Mouse (Mus musculus): ENCODE measurements at regions not wholly inside any gene's neighbourhood (a gene's known extent, or its start where the extent isn't known, plus 50 kb on each side); places are given as distances from the start of the nearest gene placed in this dataset.
A peak's percentile ranks its signal among the peaks of the same experiment; 100 is the strongest.
"Not testable (repeated sequence)": the region's sequence is repeated elsewhere in the genome, so short reads cannot be mapped to it uniquely, and the experiment has no call there.

GRCm38 (mm10) chr10:85731163-85731562 is 98.1 kb upstream of the Pwp1 start:
- DNase-seq (ENCODE audit: low spot score in 2 of 2); intact Hi-C loops (cut with DNase I): not testable (repeated sequence)

DNA sequence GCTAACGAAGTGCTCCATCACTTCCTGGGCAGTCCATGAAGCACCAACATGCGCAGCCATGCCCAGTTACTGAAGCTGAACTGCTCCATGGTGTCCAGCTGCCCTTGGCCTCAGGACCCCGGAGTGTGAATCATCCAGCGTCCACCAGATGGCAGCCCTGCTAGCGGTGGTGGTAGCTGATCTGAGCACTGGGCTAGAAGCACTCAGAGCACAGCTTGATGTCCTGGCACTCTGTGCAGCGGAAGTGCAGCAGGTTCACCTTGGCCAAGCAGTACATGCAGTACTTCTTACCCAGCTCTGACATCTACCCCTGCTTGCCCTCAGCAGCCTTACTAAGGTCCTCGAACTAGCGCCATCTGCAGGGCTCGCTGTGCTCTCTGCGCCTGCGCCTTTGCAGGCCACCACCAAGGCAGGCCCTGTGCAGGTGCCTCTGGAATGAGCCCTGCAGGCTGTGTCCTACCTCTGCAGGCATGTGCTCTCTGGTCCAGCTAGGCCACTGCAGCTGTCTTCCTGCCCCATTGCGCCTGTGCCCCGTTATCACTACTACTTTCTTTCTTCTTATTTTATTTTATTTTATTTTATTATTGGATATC is 97.4 kb upstream of the Pwp1 start:
- intact Hi-C loops (cut with DNase I); DNase-seq (ENCODE audit: low spot score in 2 of 2): not testable (repeated sequence)

DNA sequence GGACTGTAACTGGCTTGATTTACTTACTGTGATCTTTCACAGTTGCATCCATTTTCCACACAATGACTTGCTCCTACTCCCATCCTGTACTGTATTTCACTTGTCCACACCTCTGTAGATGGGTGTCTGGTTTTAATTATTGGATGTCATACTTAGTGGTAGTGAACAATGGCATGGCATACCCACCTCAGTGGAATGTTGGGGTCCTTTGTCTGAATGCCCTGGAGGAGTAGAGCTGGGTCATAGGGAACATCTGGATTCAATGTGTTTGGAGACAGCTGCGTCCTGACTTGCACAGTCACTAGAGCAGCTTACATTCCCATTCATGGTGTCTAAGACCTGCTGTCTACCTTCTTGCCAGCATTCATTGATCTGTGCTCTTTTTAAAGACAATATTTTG is 91.5 kb upstream of the Pwp1 start:
- DNase-seq (ENCODE audit: low spot score in 2 of 2): no peak
- intact Hi-C loops (cut with DNase I): no loop called here

DNA sequence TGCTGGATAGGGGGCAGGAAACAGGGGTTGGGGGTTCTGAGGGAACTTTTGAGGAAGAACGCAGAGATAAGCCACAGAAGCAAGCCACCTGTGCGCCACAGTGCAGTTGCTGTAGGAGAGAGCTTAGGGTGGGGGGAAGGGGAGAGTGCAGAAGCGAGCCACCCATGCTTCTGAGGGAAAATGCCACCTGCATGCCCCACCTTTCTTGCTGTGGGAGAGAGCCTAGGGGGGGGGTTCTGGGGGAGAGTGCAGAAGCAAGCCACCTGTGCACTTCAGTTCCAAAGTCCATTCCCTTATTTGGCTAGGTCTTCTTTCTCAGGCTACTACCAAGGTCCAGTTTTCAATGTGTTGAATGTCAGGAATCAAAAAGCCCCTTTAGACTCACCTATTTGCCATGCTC is 90.3 kb upstream of the Pwp1 start:
- intact Hi-C loops (cut with DNase I): no loop called here
- DNase-seq (ENCODE audit: low spot score in 2 of 2): no peak

DNA sequence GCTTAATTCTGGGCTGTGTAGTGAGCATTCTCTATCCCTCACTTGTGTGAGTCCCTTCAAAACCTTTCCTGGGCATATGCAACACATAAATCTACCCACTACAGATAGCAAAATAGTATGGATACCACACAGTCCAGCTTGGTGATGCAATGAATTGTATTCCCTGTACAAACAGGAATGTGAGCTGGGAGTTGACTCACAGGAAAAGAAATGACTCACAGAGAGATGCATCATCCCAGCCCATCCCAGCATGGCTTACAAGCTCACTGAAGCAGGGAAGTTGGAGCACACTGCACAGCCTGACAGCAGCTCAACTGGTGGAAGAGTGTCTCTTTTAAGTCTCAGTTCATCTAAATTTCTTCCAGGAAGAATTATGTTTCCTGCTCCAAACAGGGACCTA is 89.7 kb upstream of the Pwp1 start:
- intact Hi-C loops (cut with DNase I): not testable (repeated sequence)
- peak; percentile 10 to 25 for DNase-seq (ENCODE audit: low spot score in 2 of 2)

GRCm38 (mm10) chr10:85741972-85742371 is 87.3 kb upstream of the Pwp1 start:
- intact Hi-C loops (cut with DNase I): no loop called here

DNA sequence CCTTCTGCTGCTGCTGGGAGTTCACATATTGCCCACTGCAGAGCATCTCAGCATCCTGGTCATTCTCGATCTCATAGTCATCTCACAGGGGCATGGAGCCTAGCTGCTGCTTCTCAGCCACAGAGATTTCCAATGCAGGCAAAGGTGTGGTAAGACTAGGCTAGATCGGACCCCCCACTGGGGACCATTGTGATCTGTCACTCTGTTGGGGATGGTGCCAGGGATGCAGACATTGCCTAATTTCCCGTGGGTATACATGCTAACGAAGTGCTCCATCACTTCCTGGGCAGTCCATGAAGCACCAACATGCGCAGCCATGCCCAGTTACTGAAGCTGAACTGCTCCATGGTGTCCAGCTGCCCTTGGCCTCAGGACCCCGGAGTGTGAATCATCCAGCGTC is 83.9 kb upstream of the Pwp1 start:
- DNase-seq (ENCODE audit: low spot score in 2 of 2); intact Hi-C loops (cut with DNase I): not testable (repeated sequence)

More at GRCm38 (mm10) chr10:85741972-85742371, 87.3 kb upstream of the Pwp1 start:
- no peak for DNase-seq (ENCODE audit: low spot score in 2 of 2)

DNA sequence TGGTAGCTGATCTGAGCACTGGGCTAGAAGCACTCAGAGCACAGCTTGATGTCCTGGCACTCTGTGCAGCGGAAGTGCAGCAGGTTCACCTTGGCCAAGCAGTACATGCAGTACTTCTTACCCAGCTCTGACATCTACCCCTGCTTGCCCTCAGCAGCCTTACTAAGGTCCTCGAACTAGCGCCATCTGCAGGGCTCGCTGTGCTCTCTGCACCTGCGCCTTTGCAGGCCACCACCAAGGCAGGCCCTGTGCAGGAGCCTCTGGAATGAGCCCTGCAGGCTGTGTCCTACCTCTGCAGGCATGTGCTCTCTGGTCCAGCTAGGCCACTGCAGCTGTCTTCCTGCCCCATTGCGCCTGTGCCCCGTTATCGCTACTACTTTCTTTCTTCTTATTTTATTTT is 83.5 kb upstream of the Pwp1 start:
- intact Hi-C loops (cut with DNase I); DNase-seq (ENCODE audit: low spot score in 2 of 2): not testable (repeated sequence)

DNA sequence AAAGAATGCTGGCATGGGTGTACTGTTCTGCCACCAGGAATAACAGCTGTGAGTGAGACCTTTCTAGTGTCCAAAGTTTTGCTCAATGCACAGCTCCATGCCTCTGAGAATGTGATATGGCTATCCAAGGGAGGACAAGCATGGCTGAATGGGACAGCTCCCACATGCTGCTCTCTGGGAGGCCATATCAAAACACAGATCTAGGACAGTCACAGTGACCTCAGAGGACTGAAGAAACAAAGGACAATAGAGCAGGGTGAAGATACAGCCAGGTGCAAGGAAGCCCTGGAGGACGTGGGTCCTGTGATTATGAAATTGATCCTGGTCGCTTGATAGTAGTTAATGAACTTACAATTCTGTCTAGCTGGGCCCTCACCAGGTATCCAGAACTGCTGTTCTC is 79.7 kb upstream of the Pwp1 start:
- DNase-seq (ENCODE audit: low spot score in 2 of 2); intact Hi-C loops (cut with DNase I): not testable (repeated sequence)

- intact Hi-C loops (cut with DNase I): no loop called here
- no peak for DNase-seq (ENCODE audit: low spot score in 2 of 2)
Measured at GRCm38 (mm10) chr10:85775035-85775434, 54.3 kb upstream of the Pwp1 start.
